Mouse (Mus musculus) embryonic facial prominence, embryonic 11.5 days (tissue): Measurements from ENCODE around the gene Fbl. TPM values are rescaled to one million over a fixed set of nuclear protein-coding genes. Genes with fewer than 3 reads are reported as not detected.

Experiments used
- ATAC-seq: fragments of 200-750 bp; cut with Nextera tagmentation; replicated peaks from 2 replicates; pipeline ENCODE4 v1.8.0; 2017; ENCODE audit warnings: low read depth; ENCODE audit not compliant: insufficient number of reproducible peaks, low FRiP score, low TSS enrichment
- DNase-seq: peaks from one replicate; pipeline ENCODE4 v3.0.0-alpha.2; 2015; ENCODE audit warnings: low spot score
- H3K27ac ChIP-seq: fragments of 300-500 bp; sonication (generic); replicated peaks from 2 replicates; pipeline ENCODE4 v1.5.1; 2014; ENCODE audit warnings: mild to moderate bottlenecking, low read depth, low read length, control low read depth
- H3K27me3 ChIP-seq: fragments of 300-500 bp; sonication (generic); 2 replicates; pipeline ENCODE4 v1.6.1; 2014; ENCODE audit warnings: mild to moderate bottlenecking, low read length, moderate library complexity, mixed read lengths; ENCODE audit not compliant: control insufficient read depth, insufficient read depth
- H3K36me3 ChIP-seq: fragments of 300-500 bp; sonication (generic); replicated peaks from 2 replicates; pipeline ENCODE4 v1.6.1; 2014; ENCODE audit warnings: low read depth, mild to moderate bottlenecking, low read length, moderate library complexity, mixed read lengths; ENCODE audit not compliant: control insufficient read depth, insufficient read depth
- H3K4me1 ChIP-seq: fragments of 300-500 bp; sonication (generic); 2 replicates; pipeline ENCODE4 v1.6.1; 2014; ENCODE audit warnings: low read length, mixed read lengths; ENCODE audit not compliant: control insufficient read depth, insufficient read depth
- H3K4me2 ChIP-seq: fragments of 300-500 bp; sonication (generic); 2 replicates; pipeline ENCODE4 v1.6.1; 2014; ENCODE audit warnings: low read depth, mild to moderate bottlenecking, control low read depth, low read length, moderate library complexity
- H3K4me3 ChIP-seq: fragments of 300-500 bp; sonication (generic); 2 replicates; pipeline ENCODE4 v1.5.1; 2014; ENCODE audit warnings: low read depth, low read length, control low read depth
- H3K9ac ChIP-seq: fragments of 300-500 bp; sonication (generic); replicated peaks from 2 replicates; pipeline ENCODE4 v1.6.1; 2014; ENCODE audit warnings: mild to moderate bottlenecking, control low read depth, low read length
- H3K9me3 ChIP-seq: fragments of 300-500 bp; sonication (generic); replicated peaks from 2 replicates; pipeline ENCODE4 v1.6.1; 2016; ENCODE audit warnings: mild to moderate bottlenecking, low read length, inconsistent platforms, mixed read lengths; ENCODE audit not compliant: control insufficient read depth
- WGBS: fragments of 180-500 bp; shearing (Covaris S2); extraction: QIAGEN DNeasy Blood & Tissue Kit; methylation state at CpG from one replicate; pipeline ENCODE4 v1.1.7; 2014; 5-methylcytosine and 5-hydroxymethylcytosine counted together
- polyA plus RNA-seq: library from polyadenylated mRNA; unstranded; fragments of >200 nt; fragmentation: Nextera tagmentation; extraction: Ambion mirVana; gene quantifications from 2 replicates; pipeline ENCODE4 v1.2.1, GENCODE M21; 2014

The Fbl gene
- polyA plus RNA-seq, 1 experiment from 2014 or later = 46.6 TPM

- Histone ChIP-seq H3K27me3 (no peaks in the 10 kb centered on the region), H3K4me1 (no peaks in the 10 kb centered on the region), H3K36me3 (peaks cover 41% of the 10 kb centered on the region), H3K4me2 (peak overlapping the region; percentile 83; the same call in 1 of the 2 replicates), H3K9me3 (no peaks in the 10 kb centered on the region), H3K9ac (no peak overlapping the region), H3K27ac (no peak overlapping the region), H3K4me3 (no peak overlapping the region)
- DNase-seq (no peak), ATAC-seq (no peak)
- 90% methylated on average over 12 of the region's 12 CpGs for WGBS
These were observed 11.9 kb downstream of the Fbl start for GRCm38 (mm10) chr7:28181376-28181775.

DNA sequence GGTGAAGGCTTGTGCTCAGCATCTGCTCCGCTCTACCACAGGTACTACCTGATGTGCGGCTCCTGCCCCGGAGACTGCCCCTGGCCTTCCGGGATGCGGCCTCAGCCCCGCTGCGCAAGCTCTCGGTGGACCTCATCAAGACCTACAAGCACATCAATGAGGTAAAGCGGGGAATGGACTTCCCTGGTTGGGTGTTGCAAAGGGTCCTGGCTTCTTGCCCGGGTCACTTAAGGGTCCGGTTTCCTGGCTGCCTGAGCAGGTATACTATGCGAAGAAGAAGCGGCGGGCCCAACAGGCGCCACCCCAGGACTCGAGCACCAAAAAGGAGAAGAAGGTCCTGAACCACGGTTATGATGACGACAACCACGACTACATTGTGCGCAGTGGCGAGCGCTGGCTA lies 12.8 kb downstream of the Fbl start:
- ATAC-seq = no peak
- Histone ChIP-seq H3K4me1 (no peaks in the 10 kb centered on the region), H3K36me3 (peaks cover 43% of the 10 kb centered on the region), H3K27me3 (no peaks in the 10 kb centered on the region), H3K4me2 (no peak overlapping the region), H3K4me3 (no peak overlapping the region), H3K9me3 (no peaks in the 10 kb centered on the region), H3K27ac (no peak overlapping the region), H3K9ac (no peak overlapping the region)
- 98% methylated on average over 21 of the region's 22 CpGs for WGBS
- no peak for DNase-seq

DNA sequence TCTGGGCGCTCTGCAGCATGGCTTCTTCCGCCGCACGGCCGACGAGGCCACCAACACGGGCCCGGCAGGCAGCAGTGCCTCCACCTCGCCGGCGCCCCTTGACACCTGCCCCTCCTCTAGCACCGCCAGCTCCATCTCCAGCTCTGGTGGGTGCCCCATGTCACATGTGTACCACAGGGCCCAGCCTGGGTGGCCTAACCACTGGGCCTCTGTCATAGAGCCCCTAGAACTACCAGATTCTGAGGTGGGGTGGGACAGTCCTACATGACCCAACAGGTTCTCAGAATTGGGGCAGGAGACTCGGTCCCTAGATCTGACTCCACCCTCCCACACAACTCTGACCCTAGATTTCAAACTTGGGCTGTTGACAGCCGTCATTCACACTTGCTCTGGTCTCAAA lies 16.4 kb downstream of the Fbl start:
- no peak for ATAC-seq
- no peak for DNase-seq

DNA sequence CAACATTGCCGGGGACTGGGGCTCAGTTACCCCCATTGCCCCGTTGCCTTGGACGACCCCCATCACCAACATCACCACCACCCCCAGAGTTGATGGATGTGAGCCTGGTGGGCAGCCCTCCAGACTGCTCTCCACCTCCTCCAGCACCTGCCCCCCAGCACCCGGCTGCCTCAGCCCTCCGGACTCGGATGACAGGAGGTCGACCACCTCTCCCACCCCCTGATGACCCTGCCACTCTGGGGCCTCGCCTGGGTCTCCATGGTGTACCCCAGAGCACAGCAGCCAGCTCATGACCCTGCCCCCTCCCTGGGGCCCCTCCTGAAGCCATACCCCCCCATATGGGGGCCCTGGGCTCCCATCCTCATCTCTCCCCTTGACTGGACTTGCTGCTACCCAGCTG lies 17.1 kb downstream of the Fbl start:
- no peaks in the 10 kb centered on the region for H3K4me1 ChIP-seq
- no peak overlapping the region for H3K9ac ChIP-seq
- H3K27ac ChIP-seq = no peak overlapping the region
- no peak overlapping the region for H3K4me2 ChIP-seq
- DNase-seq (no peak), ATAC-seq (no peak)
- H3K36me3 ChIP-seq = peaks cover 56% of the 10 kb centered on the region
- H3K4me3 ChIP-seq = no peak overlapping the region
- H3K27me3 ChIP-seq = no peaks in the 10 kb centered on the region
- 78% methylated on average over 8 of the region's 8 CpGs for WGBS
- no peaks in the 10 kb centered on the region for H3K9me3 ChIP-seq

More for the DNA sequence above, 16.4 kb downstream of the Fbl start:
- H3K27ac ChIP-seq = no peak overlapping the region
- 94% methylated on average over 14 of the region's 14 CpGs for WGBS
- H3K9me3 ChIP-seq = no peaks in the 10 kb centered on the region
- H3K4me3 ChIP-seq = no peak overlapping the region
- H3K4me1 ChIP-seq = no peaks in the 10 kb centered on the region
- H3K36me3 ChIP-seq = peaks cover 59% of the 10 kb centered on the region
- no peaks in the 10 kb centered on the region for H3K27me3 ChIP-seq
- no peak overlapping the region for H3K9ac ChIP-seq
- H3K4me2 ChIP-seq = no peak overlapping the region; the same call in 1 of the 2 replicates

DNA sequence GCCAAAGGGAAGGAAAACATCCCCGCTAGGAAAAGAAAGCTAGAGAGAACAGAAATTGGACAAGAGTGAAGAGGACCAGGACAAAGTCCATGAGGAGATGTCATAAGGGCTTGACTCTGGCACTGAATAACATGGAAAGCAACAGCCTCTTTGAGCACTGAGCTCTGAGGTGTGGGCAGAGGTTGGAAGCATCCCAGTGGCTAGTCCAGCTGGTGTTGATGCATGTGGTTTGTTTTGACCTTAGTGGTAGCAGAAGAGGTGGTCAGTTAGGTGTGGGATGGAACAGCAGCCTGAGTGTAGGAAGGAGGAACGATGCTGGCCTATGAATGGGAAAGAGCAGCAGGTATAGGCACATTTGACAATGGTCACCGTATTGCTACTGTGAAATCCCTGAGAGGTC lies 22.0 kb downstream of the Fbl start:
- H3K27ac ChIP-seq = no peak overlapping the region
- H3K9ac ChIP-seq = no peak overlapping the region
- no peak overlapping the region for H3K4me2 ChIP-seq
- no peaks in the 10 kb centered on the region for H3K27me3 ChIP-seq
- no peaks in the 10 kb centered on the region for H3K4me1 ChIP-seq
- no peak overlapping the region for H3K4me3 ChIP-seq
- 94% methylated on average over 3 of the region's 3 CpGs for WGBS
- H3K36me3 ChIP-seq = peaks cover 20% of the 10 kb centered on the region
- H3K9me3 ChIP-seq = no peaks in the 10 kb centered on the region
- ATAC-seq = no peak
- no peak for DNase-seq

- Histone ChIP-seq H3K4me3 (no peak overlapping the region), H3K36me3 (peaks cover 16% of the 10 kb centered on the region), H3K9me3 (no peaks in the 10 kb centered on the region), H3K9ac (no peak overlapping the region), H3K4me2 (no peak overlapping the region), H3K4me1 (no peaks in the 10 kb centered on the region), H3K27me3 (no peaks in the 10 kb centered on the region), H3K27ac (no peak overlapping the region)
- DNase-seq (no peak), ATAC-seq (no peak)
- WGBS = 100% methylated on average over 1 of the region's 1 CpGs
These were observed 22.4 kb downstream of the Fbl start for GRCm38 (mm10) chr7:28191903-28192302.

GRCm38 (mm10) chr7:28195414-28196098 lies 26.0 kb downstream of the Fbl start:
- Histone ChIP-seq H3K27ac (no peak overlapping the region), H3K36me3 (no peaks in the 10 kb centered on the region; the same call in 1 of the 2 replicates), H3K9ac (no peak overlapping the region), H3K4me2 (no peak overlapping the region), H3K27me3 (no peaks in the 10 kb centered on the region), H3K4me1 (no peaks in the 10 kb centered on the region), H3K4me3 (no peak overlapping the region), H3K9me3 (no peaks in the 10 kb centered on the region)
- DNase-seq (no peak), ATAC-seq (no peak)
- 74% methylated on average over 5 of the region's 5 CpGs for WGBS

- Histone ChIP-seq H3K27ac (no peak overlapping the region), H3K9ac (no peak overlapping the region), H3K4me1 (no peaks in the 10 kb centered on the region), H3K36me3 (no peaks in the 10 kb centered on the region), H3K27me3 (no peaks in the 10 kb centered on the region), H3K4me3 (no peak overlapping the region), H3K9me3 (no peaks in the 10 kb centered on the region), H3K4me2 (no peak overlapping the region)
- 79% methylated on average over 14 of the region's 14 CpGs for WGBS
- DNase-seq (no peak), ATAC-seq (no peak)
These were observed 27.0 kb downstream of the Fbl start for GRCm38 (mm10) chr7:28196528-28196927.
